Mouse (Mus musculus) heart, embryonic 16.5 days (tissue): ENCODE measurements around the gene Pola2. TPM values are rescaled to one million over a fixed set of nuclear protein-coding genes. Genes with fewer than 3 reads are reported as not detected.

Experiments
- ATAC-seq: fragments of 200-750 bp; cut with Nextera tagmentation; replicated peaks from 2 replicates; pipeline ENCODE4 v1.8.0; 2017; ENCODE audit warnings: moderate number of reproducible peaks; ENCODE audit not compliant: insufficient read depth, low FRiP score; ENCODE audit errors: extremely low read depth
- H3K27ac ChIP-seq: fragments of 300-500 bp; sonication (generic); 2 replicates; pipeline ENCODE4 v1.5.1; 2014; ENCODE audit warnings: mild to moderate bottlenecking, low read length, control low read depth, moderate library complexity
- H3K27me3 ChIP-seq: fragments of 300-500 bp; sonication (generic); 2 replicates; pipeline ENCODE4 v1.6.1; 2014; ENCODE audit warnings: low read length, mixed read lengths; ENCODE audit not compliant: control insufficient read depth, insufficient read depth
- H3K36me3 ChIP-seq: fragments of 300-500 bp; sonication (generic); 2 replicates; pipeline ENCODE4 v1.6.1; 2014; ENCODE audit not compliant: control insufficient read depth, insufficient read depth
- H3K4me1 ChIP-seq: fragments of 300-500 bp; sonication (generic); 2 replicates; pipeline ENCODE4 v1.6.1; 2014; ENCODE audit warnings: low read length, mixed read lengths; ENCODE audit not compliant: control insufficient read depth, insufficient read depth
- H3K4me2 ChIP-seq: fragments of 300-500 bp; sonication (generic); 2 replicates; pipeline ENCODE4 v1.6.1; 2014; ENCODE audit warnings: low read depth, mild to moderate bottlenecking, control low read depth, low read length
- H3K4me3 ChIP-seq: fragments of 300-500 bp; sonication (generic); 2 replicates; pipeline ENCODE4 v1.5.1; 2014; ENCODE audit warnings: mild to moderate bottlenecking, control low read depth, low read length
- H3K9ac ChIP-seq: fragments of 300-500 bp; sonication (generic); 2 replicates; pipeline ENCODE4 v1.6.1; 2014; ENCODE audit warnings: low read length, control low read depth
- H3K9me3 ChIP-seq: fragments of 300-500 bp; sonication (generic); replicated peaks from 2 replicates; pipeline ENCODE4 v1.6.1; 2016; ENCODE audit warnings: low read length; ENCODE audit not compliant: control insufficient read depth
- WGBS: fragments of 180-500 bp; shearing (Covaris S2); extraction: QIAGEN DNeasy Blood & Tissue Kit; methylation state at CpG from one replicate; pipeline ENCODE4 v1.1.7; 2014; 5-methylcytosine and 5-hydroxymethylcytosine counted together
- polyA plus RNA-seq: library from polyadenylated mRNA; unstranded; fragments of >200 nt; fragmentation: Nextera tagmentation; extraction: Ambion mirVana; gene quantifications from 2 replicates; pipeline ENCODE4 v1.2.1, GENCODE M21; 2015

The Pola2 gene
- polyA plus RNA-seq, 1 experiment from 2014 or later = 55.2 TPM

- Histone ChIP-seq H3K27me3 (no peaks in the 10 kb centered on the region), H3K4me2 (peak overlapping the region; percentile 43), H3K27ac (peak overlapping the region; percentile 42), H3K9me3 (no peaks in the 10 kb centered on the region), H3K4me1 (peaks cover 35% of the 10 kb centered on the region), H3K36me3 (peaks cover 8% of the 10 kb centered on the region; the same call in 1 of the 2 replicates), H3K9ac (peak overlapping the region; percentile 20; the same call in 1 of the 2 replicates), H3K4me3 (peak overlapping the region; percentile 19; the same call in 1 of the 2 replicates)
- ATAC-seq = no peak
- 11% methylated on average over 14 of the region's 14 CpGs for WGBS
These were observed 26.1 kb downstream of the Pola2 start for GRCm38 (mm10) chr19:5937836-5938406.

DNA sequence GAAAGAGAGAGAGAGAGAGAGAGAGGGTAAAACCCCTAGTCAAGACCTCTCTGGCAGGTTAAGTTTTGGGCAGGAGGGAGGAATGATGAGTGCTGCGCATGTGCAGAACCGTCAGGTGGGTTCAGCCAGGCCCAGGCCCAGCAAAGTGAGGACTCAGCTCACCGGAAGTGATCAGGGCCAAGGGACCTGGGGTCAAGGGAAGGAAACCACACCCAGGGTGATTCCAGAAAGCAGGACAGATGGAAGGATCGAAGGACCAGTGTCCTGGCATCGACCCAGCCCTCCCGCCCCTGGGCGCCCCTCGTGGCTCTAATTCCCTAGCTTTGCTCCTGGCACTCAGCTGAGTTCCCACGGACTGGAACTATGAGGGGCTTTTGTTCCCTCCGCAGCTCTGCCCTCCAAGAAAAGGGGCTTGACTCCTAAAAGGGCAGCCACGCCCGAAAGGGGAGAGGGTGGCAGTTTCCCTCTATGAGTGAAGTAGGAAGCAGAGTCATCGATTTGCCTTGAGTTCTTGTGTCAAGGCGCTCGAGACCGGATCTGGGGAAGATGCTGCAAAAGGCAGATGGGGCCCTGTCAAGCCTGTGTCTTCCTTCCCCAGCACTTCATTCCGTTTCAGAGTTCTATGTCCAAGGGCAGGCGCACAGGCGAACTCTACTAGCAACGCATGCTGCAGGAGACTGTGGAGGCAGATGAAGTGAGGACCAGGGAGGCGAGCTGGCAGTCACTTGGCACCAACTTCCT is 26.7 kb downstream of the Pola2 start:
- Histone ChIP-seq H3K4me1 (peaks cover 32% of the 10 kb centered on the region), H3K27ac (peak overlapping the region; percentile 42), H3K9ac (peak overlapping the region; percentile 20; the same call in 1 of the 2 replicates), H3K9me3 (no peaks in the 10 kb centered on the region), H3K27me3 (no peaks in the 10 kb centered on the region), H3K4me3 (no peak overlapping the region), H3K4me2 (no peak overlapping the region), H3K36me3 (peaks cover 5% of the 10 kb centered on the region; the same call in 1 of the 2 replicates)
- 67% methylated on average over 21 of the region's 21 CpGs for WGBS
- no peak for ATAC-seq

DNA sequence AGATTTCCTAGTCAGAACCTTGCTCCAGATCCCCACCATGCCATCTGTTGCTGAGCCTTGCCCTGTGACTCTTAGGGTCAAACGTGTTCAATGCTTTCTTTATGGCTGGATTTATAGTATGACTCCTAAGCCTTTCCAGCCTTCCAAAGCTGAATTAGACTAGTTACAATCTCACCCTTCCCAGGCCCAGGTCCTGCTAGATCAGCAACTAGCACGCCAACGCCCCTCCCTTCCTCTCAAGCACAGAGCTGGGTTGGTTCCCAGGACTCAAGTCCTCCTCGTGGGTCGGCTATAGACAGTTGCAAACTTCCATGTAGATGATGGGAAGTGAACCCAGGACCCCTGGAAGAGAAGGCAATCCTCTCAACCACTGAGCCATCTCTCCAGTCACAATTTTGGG is 28.3 kb downstream of the Pola2 start:
- Histone ChIP-seq H3K9ac (no peak overlapping the region), H3K4me1 (peaks cover 31% of the 10 kb centered on the region), H3K27ac (peak overlapping the region; percentile 55), H3K4me3 (no peak overlapping the region), H3K9me3 (no peaks in the 10 kb centered on the region), H3K4me2 (no peak overlapping the region), H3K36me3 (no peaks in the 10 kb centered on the region), H3K27me3 (no peaks in the 10 kb centered on the region)
- WGBS = 45% methylated on average over 5 of the region's 5 CpGs
- no peak for ATAC-seq

- peak; percentile 85 for ATAC-seq
- H3K9ac ChIP-seq = peak overlapping the region; percentile 61
- no peaks in the 10 kb centered on the region for H3K27me3 ChIP-seq
- H3K4me3 ChIP-seq = no peak overlapping the region
- WGBS = 13% methylated on average over 3 of the region's 3 CpGs
- H3K9me3 ChIP-seq = no peaks in the 10 kb centered on the region
- peak overlapping the region; percentile 10; the same call in 1 of the 2 replicates for H3K4me2 ChIP-seq
- H3K36me3 ChIP-seq = no peaks in the 10 kb centered on the region
- peaks cover 32% of the 10 kb centered on the region for H3K4me1 ChIP-seq
- H3K27ac ChIP-seq = peak overlapping the region; percentile 47
These were observed 28.7 kb downstream of the Pola2 start for GRCm38 (mm10) chr19:5935266-5935665.

GRCm38 (mm10) chr19:5929634-5930596 is 34.1 kb downstream of the Pola2 start:
- ATAC-seq = peak; percentile 38
- Histone ChIP-seq H3K9ac (peak overlapping the region; percentile 9; the same call in 1 of the 2 replicates), H3K27ac (peak overlapping the region; percentile 77), H3K4me3 (no peak overlapping the region), H3K27me3 (no peaks in the 10 kb centered on the region), H3K9me3 (no peaks in the 10 kb centered on the region), H3K4me2 (no peak overlapping the region), H3K36me3 (no peaks in the 10 kb centered on the region), H3K4me1 (peaks cover 13% of the 10 kb centered on the region)
- WGBS = 50% methylated on average over 14 of the region's 14 CpGs

GRCm38 (mm10) chr19:5928546-5928945 is 35.5 kb downstream of the Pola2 start:
- Histone ChIP-seq H3K27ac (no peak overlapping the region), H3K4me1 (peaks cover 12% of the 10 kb centered on the region), H3K27me3 (no peaks in the 10 kb centered on the region), H3K9me3 (no peaks in the 10 kb centered on the region), H3K4me3 (no peak overlapping the region), H3K4me2 (no peak overlapping the region), H3K9ac (no peak overlapping the region), H3K36me3 (no peaks in the 10 kb centered on the region)
- WGBS = 71% methylated on average over 3 of the region's 3 CpGs
- no peak for ATAC-seq

DNA sequence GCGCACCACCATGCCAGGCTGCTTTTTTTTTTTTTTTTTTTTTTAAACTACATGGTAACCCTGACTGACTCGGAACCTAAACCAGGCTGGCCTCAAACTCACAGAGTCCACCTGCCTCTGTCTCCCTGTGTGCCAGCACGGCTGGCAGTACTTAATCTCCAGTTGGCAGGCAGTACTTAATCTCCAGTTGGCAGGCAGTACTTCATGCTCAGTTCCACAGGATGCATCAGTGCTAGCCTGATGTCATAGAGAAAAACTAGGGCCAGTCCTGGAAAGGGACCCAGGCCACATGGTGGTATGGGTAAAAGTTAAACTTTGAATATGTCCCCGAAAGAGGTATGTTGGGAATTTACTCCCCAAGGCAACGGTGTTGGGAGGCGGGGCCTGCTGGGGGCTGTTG is 35.9 kb downstream of the Pola2 start:
- no peaks in the 10 kb centered on the region for H3K27me3 ChIP-seq
- H3K4me2 ChIP-seq = no peak overlapping the region
- 76% methylated on average over 6 of the region's 6 CpGs for WGBS
- no peak overlapping the region for H3K27ac ChIP-seq
- peaks cover 14% of the 10 kb centered on the region for H3K4me1 ChIP-seq
- H3K4me3 ChIP-seq = no peak overlapping the region
- H3K9ac ChIP-seq = no peak overlapping the region
- no peaks in the 10 kb centered on the region for H3K36me3 ChIP-seq
- ATAC-seq = no peak
- H3K9me3 ChIP-seq = no peaks in the 10 kb centered on the region

DNA sequence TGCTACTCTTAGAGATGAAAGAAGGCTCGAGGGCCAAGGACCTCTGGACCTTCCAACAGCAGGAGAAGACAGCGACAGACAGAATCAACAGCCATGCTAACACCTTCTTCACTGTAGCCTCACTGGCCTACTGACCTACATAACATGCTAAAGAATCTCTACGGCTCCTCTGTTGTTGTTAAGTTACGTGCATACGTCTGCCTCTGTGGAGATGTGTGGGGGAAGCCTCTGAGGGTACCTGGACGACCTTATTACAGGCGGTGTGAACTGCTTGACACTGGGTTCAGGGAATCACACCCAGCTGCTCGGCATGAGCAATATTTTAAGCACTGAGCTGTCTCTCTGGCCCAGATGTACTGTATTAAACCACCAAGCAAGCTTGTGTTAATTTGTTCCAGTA is 36.5 kb downstream of the Pola2 start:
- H3K36me3 ChIP-seq = no peaks in the 10 kb centered on the region
- WGBS = 71% methylated on average over 8 of the region's 8 CpGs
- no peak overlapping the region for H3K4me2 ChIP-seq
- H3K27ac ChIP-seq = no peak overlapping the region
- H3K27me3 ChIP-seq = no peaks in the 10 kb centered on the region
- H3K9me3 ChIP-seq = no peaks in the 10 kb centered on the region
- H3K4me3 ChIP-seq = no peak overlapping the region
- peaks cover 19% of the 10 kb centered on the region for H3K4me1 ChIP-seq
- H3K9ac ChIP-seq = no peak overlapping the region
- no peak for ATAC-seq
